Mouse (Mus musculus): ENCODE data around the gene Mbd4.

The Mbd4 gene

DNA sequence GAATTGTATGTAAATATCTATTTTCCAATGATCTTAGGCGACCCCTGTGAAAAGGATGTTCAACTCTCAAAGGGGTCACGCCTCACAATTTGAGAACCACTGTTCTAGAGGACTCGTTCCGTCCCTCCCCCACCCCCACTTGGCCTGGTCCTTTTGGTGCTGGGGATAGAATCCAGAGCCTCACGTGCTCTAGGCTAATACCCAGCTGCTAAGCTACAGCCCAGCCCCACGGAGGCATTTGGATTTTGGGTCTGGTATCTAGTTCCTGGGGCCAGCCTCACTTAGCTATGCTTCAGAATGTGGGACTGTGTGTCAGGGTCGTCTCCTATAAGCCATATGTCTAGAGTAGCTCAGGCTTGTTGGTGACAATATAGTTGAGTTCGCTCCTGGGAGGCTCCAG, 41.6 kb downstream of the Mbd4 start:
- DNase-seq (ENCODE audit: low read depth, low spot score) = no peak

GRCm38 (mm10) chr6:115808488-115809231, 44.5 kb downstream of the Mbd4 start, which contains the start of gene Rpl32:
Gene Rpl32, minus strand, starts transcription at chr6:115808747.
- peak; percentile 96 for DNase-seq (ENCODE audit: low read depth, low spot score)

DNA sequence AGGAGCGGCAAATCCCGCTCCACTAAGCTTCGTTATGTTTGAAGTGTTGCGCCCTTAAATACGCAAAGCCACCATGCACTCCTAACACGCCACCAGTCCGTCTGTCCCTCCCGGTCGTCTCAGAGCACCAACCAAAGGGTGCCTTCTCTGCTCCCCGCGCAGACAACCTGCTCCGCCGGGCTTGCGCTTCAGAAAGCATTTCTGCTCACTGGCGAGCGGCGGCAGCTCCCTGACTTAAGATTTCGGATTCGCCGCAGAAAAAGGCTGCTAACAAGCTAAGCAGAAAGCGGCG, 45.0 kb downstream of the Mbd4 start:
- peak; percentile 50 for DNase-seq (ENCODE audit: low read depth, low spot score)

GRCm38 (mm10) chr6:115807464-115808195, 45.5 kb downstream of the Mbd4 start:
- peak; percentile 9 for DNase-seq (ENCODE audit: low read depth, low spot score)

DNA sequence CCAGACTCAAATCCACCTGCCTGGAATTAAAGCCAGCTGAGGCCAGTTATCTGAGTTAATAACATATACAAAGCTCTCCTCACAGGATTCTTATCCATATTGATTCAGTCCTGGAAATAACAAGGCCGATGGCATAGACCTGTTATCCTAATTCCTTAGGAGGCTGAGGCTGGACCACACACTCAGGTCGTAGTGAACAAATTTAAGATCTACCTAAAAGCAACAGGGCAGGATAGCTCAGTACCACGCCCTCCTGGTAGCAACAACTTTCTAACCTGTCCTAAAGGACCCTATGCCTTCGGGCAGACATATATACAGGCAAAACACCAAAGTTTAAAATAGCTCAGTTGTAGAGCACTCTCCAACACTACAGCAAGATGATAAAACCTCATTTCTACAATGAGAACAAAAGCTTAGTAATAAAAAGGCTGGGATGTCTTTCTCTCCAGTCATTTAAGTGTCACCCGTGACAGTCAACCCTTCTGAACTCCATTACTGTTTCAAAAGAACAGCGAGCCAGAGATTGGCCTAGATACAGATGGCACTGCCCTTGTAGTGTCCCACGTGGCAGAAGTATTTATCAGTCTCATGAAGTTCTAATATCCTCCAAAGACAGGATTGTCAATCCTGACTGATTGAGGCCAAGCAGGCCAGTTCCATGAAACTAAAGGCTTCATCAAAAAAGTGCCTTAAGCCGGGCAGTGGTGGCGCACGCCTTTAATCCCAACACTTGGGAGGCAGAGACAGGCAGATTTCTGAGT, 48.6 kb downstream of the Mbd4 start:
- DNase-seq (ENCODE audit: low read depth, low spot score) = peak; percentile 27

GRCm38 (mm10) chr6:115803541-115804382, 49.4 kb downstream of the Mbd4 start:
- peak; percentile 97 for DNase-seq (ENCODE audit: low read depth, low spot score)

DNA sequence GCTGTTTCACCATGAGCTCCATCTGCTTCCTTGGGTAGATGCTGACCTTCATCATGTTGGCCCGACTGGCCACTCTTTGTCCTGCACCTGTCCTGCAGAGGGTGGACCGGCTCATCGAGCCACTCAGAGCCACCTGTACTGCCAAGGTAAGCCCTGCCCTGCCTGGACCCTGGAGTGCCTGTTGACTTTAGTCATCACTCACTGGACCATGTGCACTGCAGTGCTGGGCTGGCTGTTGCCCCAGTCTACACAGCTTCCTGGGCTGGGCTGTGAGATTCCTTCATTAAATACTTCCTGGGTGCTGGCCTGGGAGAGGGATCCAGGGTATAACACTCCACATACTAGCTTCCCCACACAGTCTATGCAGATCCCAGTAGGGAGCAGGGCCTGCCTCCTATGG, 51.4 kb downstream of the Mbd4 start:
- no peak for DNase-seq (ENCODE audit: low read depth, low spot score)

GRCm38 (mm10) chr6:115792691-115793215, 60.4 kb downstream of the Mbd4 start:
- no peak for DNase-seq (ENCODE audit: low read depth, low spot score)

DNA sequence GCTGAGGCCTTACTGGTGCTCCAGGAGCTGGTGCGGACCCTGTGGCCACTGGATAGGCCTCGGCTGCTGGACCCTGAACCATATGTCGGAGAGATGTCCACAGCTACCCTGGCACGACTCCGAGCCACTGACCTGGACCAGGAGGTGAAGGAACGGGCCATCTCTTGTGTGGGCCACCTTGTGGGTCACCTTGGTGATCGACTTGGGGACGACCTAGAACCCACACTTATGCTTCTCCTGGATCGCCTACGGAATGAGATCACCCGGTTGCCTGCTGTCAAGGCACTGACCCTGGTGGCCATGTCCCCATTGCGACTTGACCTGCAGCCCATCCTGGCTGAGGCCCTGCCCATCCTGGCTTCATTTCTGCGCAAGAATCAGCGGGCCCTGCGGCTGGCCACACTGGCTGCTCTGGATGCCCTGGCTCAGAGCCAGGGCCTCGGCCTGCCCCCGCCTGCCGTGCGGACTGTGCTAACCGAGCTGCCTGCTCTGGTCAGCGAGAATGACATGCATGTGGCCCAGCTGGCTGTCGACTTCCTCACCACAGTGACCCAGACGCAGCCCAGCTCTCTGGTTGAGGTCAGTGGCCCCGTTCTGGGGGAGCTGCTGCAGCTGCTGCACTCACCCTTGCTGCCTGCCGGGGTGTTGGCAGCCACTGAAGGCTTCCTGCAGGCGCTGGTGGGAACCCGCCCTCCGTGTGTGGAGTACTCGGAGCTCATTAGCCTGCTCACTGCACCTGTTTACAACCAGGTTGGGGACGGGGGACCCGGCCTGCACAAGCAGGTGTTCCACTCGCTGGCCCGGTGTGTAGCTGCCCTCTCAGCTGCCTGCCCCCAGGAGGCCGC, 61.1 kb downstream of the Mbd4 start:
- no peak for DNase-seq (ENCODE audit: low read depth, low spot score)

DNA sequence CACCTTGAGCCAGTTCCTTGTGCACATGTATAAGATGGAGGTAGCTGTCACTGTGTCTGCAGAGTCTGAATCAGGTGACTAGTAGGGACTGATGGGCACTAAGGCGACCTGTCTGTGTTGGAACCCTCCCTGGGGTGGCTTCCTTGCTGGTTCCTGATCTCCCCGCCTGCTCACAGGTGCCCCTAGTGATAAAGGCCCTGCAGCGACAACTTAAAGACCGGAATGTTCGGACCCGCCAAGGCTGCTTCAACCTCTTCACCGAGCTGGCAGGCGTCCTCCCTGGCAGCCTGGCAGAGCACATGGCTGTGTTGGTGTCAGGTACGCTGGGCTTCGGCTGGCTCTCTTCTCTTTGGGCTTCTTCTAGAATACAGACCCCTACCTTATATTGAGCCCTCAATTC, 62.2 kb downstream of the Mbd4 start:
- no peak for DNase-seq (ENCODE audit: low read depth, low spot score)

All from 3T3-L1 (cell line).